Mouse (Mus musculus): ENCODE measurements around the gene Copz1. TPM values are rescaled to one million over a fixed set of nuclear protein-coding genes. Genes with fewer than 3 reads are reported as not detected.

Gene Copz1
- polyA plus RNA-seq, 1 experiment from 2014 or later, result 334 TPM

- H3K36me3 ChIP-seq (ENCODE audit: control insufficient read depth, insufficient read depth, low read length), result no peaks in the 10 kb centered on the region
- H3K9ac ChIP-seq (ENCODE audit: low read length), result no peak overlapping the region
- H3K27me3 ChIP-seq (ENCODE audit: control insufficient read depth, insufficient read depth, low read length), result no peaks in the 10 kb centered on the region
- no peak overlapping the region for H3K27ac ChIP-seq (replicated peaks; ENCODE audit: low read depth, low read length)
- H3K4me3 ChIP-seq (ENCODE audit: low read depth, low read length), result no peak overlapping the region
- H3K9me3 ChIP-seq (ENCODE audit: control insufficient read depth, low read length), result no peaks in the 10 kb centered on the region
- no peak overlapping the region for H3K4me2 ChIP-seq (ENCODE audit: low read depth, severe bottlenecking)
- no peak for ATAC-seq (ENCODE audit: insufficient number of reproducible peaks, low FRiP score, low TSS enrichment, low read depth)
- 62% methylated on average over 3 of the region's 3 CpGs for WGBS
- DNase-seq (ENCODE audit: low spot score), result peak; percentile 72
- peaks cover 7% of the 10 kb centered on the region for H3K4me1 ChIP-seq (ENCODE audit: control insufficient read depth, insufficient read depth, low read length)
These were observed 8.4 kb downstream of the Copz1 start for GRCm38 (mm10) chr15:103280817-103281464.

- ATAC-seq (ENCODE audit: insufficient number of reproducible peaks, low FRiP score, low TSS enrichment, low read depth) (no peak), DNase-seq (ENCODE audit: low spot score) (no peak)
- Histone ChIP-seq H3K9ac (ENCODE audit: low read length) (no peak overlapping the region), H3K4me2 (ENCODE audit: low read depth, severe bottlenecking) (no peak overlapping the region), H3K27ac (replicated peaks; ENCODE audit: low read depth, low read length) (no peak overlapping the region), H3K9me3 (ENCODE audit: control insufficient read depth, low read length) (no peaks in the 10 kb centered on the region), H3K4me3 (ENCODE audit: low read depth, low read length) (no peak overlapping the region), H3K27me3 (ENCODE audit: control insufficient read depth, insufficient read depth, low read length) (no peaks in the 10 kb centered on the region), H3K4me1 (ENCODE audit: control insufficient read depth, insufficient read depth, low read length) (peaks cover 7% of the 10 kb centered on the region), H3K36me3 (ENCODE audit: control insufficient read depth, insufficient read depth, low read length) (no peaks in the 10 kb centered on the region)
- WGBS, result 94% methylated on average over 3 of the region's 3 CpGs
These were observed 9.1 kb downstream of the Copz1 start for GRCm38 (mm10) chr15:103281465-103282205.

GRCm38 (mm10) chr15:103284066-103284465 lies 11.6 kb downstream of the Copz1 start:
- WGBS, result 56% methylated on average over 3 of the region's 3 CpGs
- ATAC-seq (ENCODE audit: insufficient number of reproducible peaks, low FRiP score, low TSS enrichment, low read depth) (no peak), DNase-seq (ENCODE audit: low spot score) (peak; percentile 81)
- Histone ChIP-seq H3K9ac (ENCODE audit: low read length) (no peak overlapping the region), H3K27ac (replicated peaks; ENCODE audit: low read depth, low read length) (no peak overlapping the region), H3K27me3 (ENCODE audit: control insufficient read depth, insufficient read depth, low read length) (no peaks in the 10 kb centered on the region), H3K36me3 (ENCODE audit: control insufficient read depth, insufficient read depth, low read length) (no peaks in the 10 kb centered on the region; the same call in 1 of the 2 replicates), H3K9me3 (ENCODE audit: control insufficient read depth, low read length) (no peaks in the 10 kb centered on the region), H3K4me2 (ENCODE audit: low read depth, severe bottlenecking) (no peak overlapping the region), H3K4me3 (ENCODE audit: low read depth, low read length) (no peak overlapping the region), H3K4me1 (ENCODE audit: control insufficient read depth, insufficient read depth, low read length) (peaks cover 19% of the 10 kb centered on the region)

GRCm38 (mm10) chr15:103284647-103285046 lies 12.1 kb downstream of the Copz1 start:
- DNase-seq (ENCODE audit: low spot score) (no peak), ATAC-seq (ENCODE audit: insufficient number of reproducible peaks, low FRiP score, low TSS enrichment, low read depth) (no peak)
- H3K4me2 ChIP-seq (ENCODE audit: low read depth, severe bottlenecking), result no peak overlapping the region
- no peaks in the 10 kb centered on the region for H3K9me3 ChIP-seq (ENCODE audit: control insufficient read depth, low read length)
- peaks cover 25% of the 10 kb centered on the region for H3K4me1 ChIP-seq (ENCODE audit: control insufficient read depth, insufficient read depth, low read length)
- no peak overlapping the region for H3K27ac ChIP-seq (replicated peaks; ENCODE audit: low read depth, low read length)
- H3K9ac ChIP-seq (ENCODE audit: low read length), result no peak overlapping the region
- no peak overlapping the region for H3K4me3 ChIP-seq (ENCODE audit: low read depth, low read length)
- WGBS, result 35% methylated on average over 2 of the region's 2 CpGs
- H3K36me3 ChIP-seq (ENCODE audit: control insufficient read depth, insufficient read depth, low read length), result no peaks in the 10 kb centered on the region; the same call in 1 of the 2 replicates
- no peaks in the 10 kb centered on the region for H3K27me3 ChIP-seq (ENCODE audit: control insufficient read depth, insufficient read depth, low read length)

- H3K9ac ChIP-seq (ENCODE audit: low read length), result no peak overlapping the region
- ATAC-seq (ENCODE audit: insufficient number of reproducible peaks, low FRiP score, low TSS enrichment, low read depth), result no peak
- WGBS, result 76% methylated on average over 1 of the region's 1 CpGs
- no peak overlapping the region for H3K4me3 ChIP-seq (ENCODE audit: low read depth, low read length)
- H3K4me2 ChIP-seq (ENCODE audit: low read depth, severe bottlenecking), result no peak overlapping the region
- peaks cover 3% of the 10 kb centered on the region; the same call in 1 of the 2 replicates for H3K36me3 ChIP-seq (ENCODE audit: control insufficient read depth, insufficient read depth, low read length)
- H3K27me3 ChIP-seq (ENCODE audit: control insufficient read depth, insufficient read depth, low read length), result no peaks in the 10 kb centered on the region
- H3K4me1 ChIP-seq (ENCODE audit: control insufficient read depth, insufficient read depth, low read length), result peaks cover 32% of the 10 kb centered on the region
- no peak for DNase-seq (ENCODE audit: low spot score)
- no peak overlapping the region for H3K27ac ChIP-seq (replicated peaks; ENCODE audit: low read depth, low read length)
- H3K9me3 ChIP-seq (ENCODE audit: control insufficient read depth, low read length), result no peaks in the 10 kb centered on the region
These were observed 13.4 kb downstream of the Copz1 start for GRCm38 (mm10) chr15:103285778-103286417.

GRCm38 (mm10) chr15:103289600-103289999 lies 17.1 kb downstream of the Copz1 start:
- peak overlapping the region; percentile 73; the same call in 1 of the 2 replicates for H3K27ac ChIP-seq (replicated peaks; ENCODE audit: low read depth, low read length)

GRCm38 (mm10) chr15:103290417-103290816 lies 17.9 kb downstream of the Copz1 start:
- Histone ChIP-seq H3K4me3 (ENCODE audit: low read depth, low read length) (no peak overlapping the region), H3K36me3 (ENCODE audit: control insufficient read depth, insufficient read depth, low read length) (peaks cover 13% of the 10 kb centered on the region; the same call in 1 of the 2 replicates), H3K27ac (replicated peaks; ENCODE audit: low read depth, low read length) (no peak overlapping the region), H3K9ac (ENCODE audit: low read length) (no peak overlapping the region), H3K4me1 (ENCODE audit: control insufficient read depth, insufficient read depth, low read length) (peaks cover 40% of the 10 kb centered on the region), H3K4me2 (ENCODE audit: low read depth, severe bottlenecking) (no peak overlapping the region), H3K27me3 (ENCODE audit: control insufficient read depth, insufficient read depth, low read length) (no peaks in the 10 kb centered on the region), H3K9me3 (ENCODE audit: control insufficient read depth, low read length) (no peaks in the 10 kb centered on the region)
- ATAC-seq (ENCODE audit: insufficient number of reproducible peaks, low FRiP score, low TSS enrichment, low read depth), result no peak
- no peak for DNase-seq (ENCODE audit: low spot score)
- 78% methylated on average over 6 of the region's 6 CpGs for WGBS

More at GRCm38 (mm10) chr15:103289600-103289999, 17.1 kb downstream of the Copz1 start:
- WGBS, result 12% methylated on average over 5 of the region's 5 CpGs
- Histone ChIP-seq H3K36me3 (ENCODE audit: control insufficient read depth, insufficient read depth, low read length) (peaks cover 13% of the 10 kb centered on the region; the same call in 1 of the 2 replicates), H3K9ac (ENCODE audit: low read length) (no peak overlapping the region), H3K4me2 (ENCODE audit: low read depth, severe bottlenecking) (no peak overlapping the region), H3K9me3 (ENCODE audit: control insufficient read depth, low read length) (no peaks in the 10 kb centered on the region), H3K4me3 (ENCODE audit: low read depth, low read length) (no peak overlapping the region), H3K4me1 (ENCODE audit: control insufficient read depth, insufficient read depth, low read length) (peaks cover 38% of the 10 kb centered on the region), H3K27me3 (ENCODE audit: control insufficient read depth, insufficient read depth, low read length) (no peaks in the 10 kb centered on the region)
- DNase-seq (ENCODE audit: low spot score) (no peak), ATAC-seq (ENCODE audit: insufficient number of reproducible peaks, low FRiP score, low TSS enrichment, low read depth) (peak; percentile 52; the same call in 1 of the 2 replicates)

- ATAC-seq (ENCODE audit: insufficient number of reproducible peaks, low FRiP score, low TSS enrichment, low read depth), result no peak
- Histone ChIP-seq H3K9me3 (ENCODE audit: control insufficient read depth, low read length) (no peaks in the 10 kb centered on the region), H3K27me3 (ENCODE audit: control insufficient read depth, insufficient read depth, low read length) (no peaks in the 10 kb centered on the region), H3K4me2 (ENCODE audit: low read depth, severe bottlenecking) (no peak overlapping the region), H3K36me3 (ENCODE audit: control insufficient read depth, insufficient read depth, low read length) (peaks cover 13% of the 10 kb centered on the region; the same call in 1 of the 2 replicates), H3K4me1 (ENCODE audit: control insufficient read depth, insufficient read depth, low read length) (peaks cover 40% of the 10 kb centered on the region), H3K9ac (ENCODE audit: low read length) (no peak overlapping the region), H3K27ac (replicated peaks; ENCODE audit: low read depth, low read length) (no peak overlapping the region), H3K4me3 (ENCODE audit: low read depth, low read length) (no peak overlapping the region)
- WGBS, result 74% methylated on average over 9 of the region's 9 CpGs
- no peak for DNase-seq (ENCODE audit: low spot score)
These were observed 18.3 kb downstream of the Copz1 start for GRCm38 (mm10) chr15:103290843-103291242.
